Mouse (Mus musculus) telencephalon, adult 2 months (tissue): ENCODE measurements around the gene Hoxa3.

Source experiments
- DNase-seq: peaks from one replicate; pipeline ENCODE4 v3.0.0-alpha.2; 2011; ENCODE audit warnings: low read depth, low spot score

Hoxa3 gene

GRCm38 (mm10) chr6:52205638-52206621 is 7.2 kb downstream of the Hoxa3 start:
- no peak for DNase-seq

GRCm38 (mm10) chr6:52205221-52205620 is 7.9 kb downstream of the Hoxa3 start:
- DNase-seq: no peak

- DNase-seq: no peak
Observed at GRCm38 (mm10) chr6:52204050-52204752, 8.9 kb downstream of the Hoxa3 start, which contains the start of gene Hoxa5. Gene Hoxa5 (minus strand): TSS chr6:52204587.

- DNase-seq: no peak
Observed at GRCm38 (mm10) chr6:52203371-52204049, 9.6 kb downstream of the Hoxa3 start.

- no peak for DNase-seq
Observed at GRCm38 (mm10) chr6:52203121-52203370, 10.1 kb downstream of the Hoxa3 start.

- no peak for DNase-seq
Observed at GRCm38 (mm10) chr6:52202362-52203120, 10.6 kb downstream of the Hoxa3 start.

GRCm38 (mm10) chr6:52201269-52201668 is 11.9 kb downstream of the Hoxa3 start:
- no peak for DNase-seq

- DNase-seq: no peak
Observed at GRCm38 (mm10) chr6:52200751-52201250, 12.3 kb downstream of the Hoxa3 start.

- DNase-seq: no peak
Observed at GRCm38 (mm10) chr6:52200073-52200750, 12.9 kb downstream of the Hoxa3 start.

- DNase-seq: no peak
Observed at GRCm38 (mm10) chr6:52197271-52197670, 15.9 kb downstream of the Hoxa3 start.

GRCm38 (mm10) chr6:52196811-52197210 is 16.3 kb downstream of the Hoxa3 start:
- DNase-seq: no peak

- no peak for DNase-seq
Observed at GRCm38 (mm10) chr6:52194690-52195089, 18.4 kb downstream of the Hoxa3 start.

- DNase-seq: no peak
Observed at GRCm38 (mm10) chr6:52191860-52192550, 21.1 kb downstream of the Hoxa3 start.

GRCm38 (mm10) chr6:52190906-52191810 is 22.0 kb downstream of the Hoxa3 start, which contains the start of gene Hoxa4:
Gene Hoxa4 (minus strand): TSS chr6:52191753.
- no peak for DNase-seq

GRCm38 (mm10) chr6:52190410-52190809 is 22.7 kb downstream of the Hoxa3 start:
- DNase-seq: no peak

GRCm38 (mm10) chr6:52189909-52190308 is 23.2 kb downstream of the Hoxa3 start:
- DNase-seq: no peak

GRCm38 (mm10) chr6:52189172-52189591 is 24.0 kb downstream of the Hoxa3 start:
- DNase-seq: no peak

GRCm38 (mm10) chr6:52186500-52186899 is 26.6 kb downstream of the Hoxa3 start:
- no peak for DNase-seq

- DNase-seq: no peak
Observed at GRCm38 (mm10) chr6:52185834-52186233, 27.3 kb downstream of the Hoxa3 start.
